Mouse (Mus musculus): ENCODE measurements at regions not wholly inside any gene's neighbourhood (a gene's known extent, or its start where the extent isn't known, plus 50 kb on each side); places are given as distances from the start of the nearest gene placed in this dataset.
"Not testable (repeated sequence)": the region's sequence is repeated elsewhere in the genome, so short reads cannot be mapped to it uniquely, and the experiment has no call there.

- DNase-seq (ENCODE audit: low read depth, low spot score): no peak
These were observed 181.8 kb downstream of the Nova1 start for GRCm38 (mm10) chr12:46636888-46637287.

DNA sequence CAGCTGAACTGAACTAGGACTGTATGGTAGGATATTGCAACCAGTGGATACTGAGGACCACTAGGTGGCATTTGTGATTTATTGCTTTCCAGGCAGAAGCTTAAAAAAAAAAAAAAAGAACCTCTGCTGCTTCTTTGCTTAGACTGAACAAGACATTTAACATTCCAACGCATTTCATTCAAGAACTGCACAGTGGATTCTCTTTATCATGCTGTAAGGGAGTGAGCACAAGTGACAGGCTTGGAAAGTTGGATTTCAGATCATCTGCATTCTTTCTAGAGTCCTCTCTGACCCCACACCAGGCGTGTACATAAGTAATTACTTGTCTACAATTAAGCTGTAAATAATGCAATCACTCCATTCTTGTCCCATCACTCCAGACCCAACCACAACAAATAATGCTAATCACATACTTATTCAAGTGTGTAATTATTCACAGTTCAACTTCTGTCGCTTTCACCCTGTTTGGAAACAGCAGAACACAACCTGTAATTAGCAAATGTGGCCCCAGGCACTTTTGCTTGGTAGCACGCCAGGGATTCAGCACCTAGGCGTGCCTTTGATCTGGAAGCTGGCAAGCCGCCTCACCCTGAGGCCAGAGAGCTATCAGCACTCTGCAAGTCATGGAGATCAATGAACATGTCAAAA is 183.5 kb downstream of the Nova1 start:
- DNase-seq (ENCODE audit: low read depth, low spot score): no peak

DNA sequence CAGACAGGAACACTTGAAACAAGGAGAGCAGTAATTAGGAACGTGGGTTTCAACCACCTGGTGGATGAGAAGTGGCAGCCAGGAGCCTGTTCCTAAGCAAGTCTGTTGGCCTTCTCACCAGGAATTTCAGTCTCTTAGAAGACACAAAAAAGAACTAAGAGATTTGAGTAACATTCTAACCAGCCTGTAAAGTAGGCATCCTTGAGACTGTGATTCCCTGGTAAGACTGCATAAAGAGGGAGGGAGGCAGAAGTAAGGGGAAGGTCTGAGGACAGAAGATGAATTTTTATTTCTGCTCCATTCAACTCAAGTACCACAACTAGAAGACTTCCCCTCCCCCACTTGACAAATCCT is 184.0 kb downstream of the Nova1 start:
- no peak for DNase-seq (ENCODE audit: low read depth, low spot score)

- DNase-seq (ENCODE audit: low read depth, low spot score): not testable (repeated sequence)
These were observed 186.3 kb downstream of the Nova1 start for GRCm38 (mm10) chr12:46632384-46632783.

DNA sequence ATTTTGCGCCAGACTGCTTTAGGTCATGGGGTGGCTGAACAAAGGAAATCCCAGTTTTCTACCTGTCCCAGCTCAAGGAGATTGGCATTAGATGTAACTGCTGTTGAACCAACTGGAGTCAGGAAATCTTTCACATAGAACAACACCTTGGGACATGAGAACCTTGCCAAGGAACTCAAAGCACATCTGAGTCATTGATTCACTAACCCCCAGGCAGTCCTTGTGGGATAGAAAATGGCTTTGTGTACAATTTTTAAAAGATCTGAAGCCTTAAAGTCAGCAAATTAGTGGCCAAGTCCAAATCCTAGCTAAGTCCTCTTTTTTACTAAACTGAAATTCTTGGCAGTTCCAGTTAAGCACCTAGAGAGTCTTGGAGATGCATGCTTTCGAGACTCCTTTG is 191.4 kb downstream of the Nova1 start:
- DNase-seq (ENCODE audit: low read depth, low spot score): no peak

DNA sequence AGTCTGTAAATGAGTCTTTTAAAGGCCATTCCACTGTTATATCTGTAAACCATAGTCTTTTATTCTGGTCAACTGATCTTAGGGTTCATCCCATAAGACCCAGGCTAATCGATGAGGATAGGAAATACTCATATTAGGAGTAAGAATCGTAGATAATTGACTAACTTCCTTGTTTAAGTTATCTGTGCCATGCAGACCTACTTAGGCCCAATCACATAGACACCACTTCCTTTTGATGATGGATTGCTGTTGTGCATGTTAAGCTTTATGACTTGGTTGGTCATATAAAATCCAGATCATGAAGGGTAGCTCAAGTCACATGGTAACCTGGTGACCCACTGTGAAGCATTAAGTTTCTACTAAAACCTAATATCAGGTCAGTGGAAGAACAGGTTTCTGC is 207.3 kb downstream of the Nova1 start:
- no peak for DNase-seq (ENCODE audit: low read depth, low spot score)

- DNase-seq (ENCODE audit: low read depth, low spot score): no peak
These were observed 209.0 kb downstream of the Nova1 start for GRCm38 (mm10) chr12:46609580-46610311.

- DNase-seq (ENCODE audit: low read depth, low spot score): no peak
These were observed 210.3 kb downstream of the Nova1 start for GRCm38 (mm10) chr12:46608290-46608910.

- DNase-seq (ENCODE audit: low read depth, low spot score): no peak
These were observed 221.5 kb downstream of the Nova1 start for GRCm38 (mm10) chr12:46597200-46597599.

GRCm38 (mm10) chr12:46568665-46569064 is 250.1 kb downstream of the Nova1 start:
- DNase-seq (ENCODE audit: low read depth, low spot score): no peak

GRCm38 (mm10) chr12:46566324-46566723 is 252.4 kb downstream of the Nova1 start:
- DNase-seq (ENCODE audit: low read depth, low spot score): no peak

DNA sequence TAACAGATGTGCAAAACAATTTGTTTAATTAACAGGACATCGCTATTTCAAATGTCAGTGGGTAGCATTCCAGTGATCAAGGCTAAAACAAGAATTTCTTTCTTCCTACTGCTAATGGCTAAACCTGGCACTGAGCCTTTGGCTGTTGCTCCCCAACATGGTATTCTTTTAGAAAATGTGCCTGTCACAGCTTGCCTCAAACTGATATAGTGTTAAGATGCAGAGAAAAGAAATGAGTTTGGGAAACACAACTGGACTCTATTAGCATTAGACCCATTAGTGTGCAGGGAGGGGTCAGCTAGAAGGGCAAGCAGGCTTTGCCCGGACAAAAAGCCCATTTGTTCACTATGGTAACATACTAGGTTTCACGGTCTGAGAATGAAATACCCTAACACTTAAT is 297.8 kb downstream of the Nova1 start:
- no peak for DNase-seq (ENCODE audit: low read depth, low spot score)

DNA sequence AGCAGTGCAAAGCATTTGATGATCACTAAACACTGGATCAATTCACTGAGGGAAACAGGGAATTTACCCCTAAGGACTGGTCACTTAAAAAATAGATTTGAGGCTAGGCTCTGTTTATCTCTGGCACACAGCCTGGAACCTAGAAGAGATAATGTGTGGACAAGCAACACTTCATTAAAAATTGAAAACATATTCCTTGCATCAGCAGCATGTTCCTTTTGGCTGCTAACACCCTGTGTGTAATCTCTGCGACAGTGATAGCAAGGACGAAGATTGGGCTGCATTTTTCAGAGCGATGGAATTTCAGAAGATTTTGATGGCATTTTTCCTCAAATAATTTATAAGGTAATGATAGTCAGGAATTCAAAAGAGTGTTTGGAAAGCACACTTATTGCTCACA is 310.9 kb downstream of the Nova1 start:
- DNase-seq (ENCODE audit: low read depth, low spot score): no peak

DNA sequence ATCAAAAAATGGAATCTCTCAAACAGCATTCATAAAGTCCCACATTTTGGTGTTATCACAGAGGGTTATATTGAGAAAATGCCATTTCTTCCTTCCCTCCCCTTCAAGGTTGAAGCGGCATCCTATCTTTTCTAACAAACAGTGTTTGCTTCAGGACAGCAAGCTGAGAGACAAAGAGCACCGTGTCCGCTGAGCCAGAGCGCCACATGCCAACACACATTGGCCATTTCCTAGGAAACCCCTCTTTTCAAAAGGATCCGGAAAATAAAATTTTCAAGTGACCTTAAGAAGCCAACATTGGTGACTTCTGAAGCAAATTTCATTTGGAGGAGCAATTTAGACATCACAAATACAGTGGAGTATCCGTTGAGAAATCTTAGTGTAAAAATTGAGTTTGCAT is 326.3 kb downstream of the Nova1 start:
- DNase-seq (ENCODE audit: low read depth, low spot score): no peak

DNA sequence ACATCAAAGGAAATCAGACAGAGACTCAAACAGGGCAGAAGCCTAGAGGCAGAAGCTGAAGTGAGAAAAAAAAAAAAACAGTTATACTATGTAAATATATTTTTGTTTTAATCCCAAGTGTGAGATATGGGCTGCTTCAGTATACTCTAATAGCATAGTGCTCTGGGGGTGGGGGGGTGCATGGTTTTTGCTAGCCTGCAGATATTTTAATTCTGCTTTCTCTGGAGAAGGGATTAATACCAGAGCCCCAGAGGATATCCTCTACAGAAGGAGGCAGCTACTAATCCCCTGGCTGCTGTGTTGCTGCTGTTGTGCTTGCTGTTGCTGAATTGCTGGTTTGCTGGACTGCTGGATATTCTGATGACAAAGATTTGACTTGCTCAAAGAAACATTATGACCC is 367.8 kb downstream of the Nova1 start:
- no peak for DNase-seq (ENCODE audit: low read depth, low spot score)

DNA sequence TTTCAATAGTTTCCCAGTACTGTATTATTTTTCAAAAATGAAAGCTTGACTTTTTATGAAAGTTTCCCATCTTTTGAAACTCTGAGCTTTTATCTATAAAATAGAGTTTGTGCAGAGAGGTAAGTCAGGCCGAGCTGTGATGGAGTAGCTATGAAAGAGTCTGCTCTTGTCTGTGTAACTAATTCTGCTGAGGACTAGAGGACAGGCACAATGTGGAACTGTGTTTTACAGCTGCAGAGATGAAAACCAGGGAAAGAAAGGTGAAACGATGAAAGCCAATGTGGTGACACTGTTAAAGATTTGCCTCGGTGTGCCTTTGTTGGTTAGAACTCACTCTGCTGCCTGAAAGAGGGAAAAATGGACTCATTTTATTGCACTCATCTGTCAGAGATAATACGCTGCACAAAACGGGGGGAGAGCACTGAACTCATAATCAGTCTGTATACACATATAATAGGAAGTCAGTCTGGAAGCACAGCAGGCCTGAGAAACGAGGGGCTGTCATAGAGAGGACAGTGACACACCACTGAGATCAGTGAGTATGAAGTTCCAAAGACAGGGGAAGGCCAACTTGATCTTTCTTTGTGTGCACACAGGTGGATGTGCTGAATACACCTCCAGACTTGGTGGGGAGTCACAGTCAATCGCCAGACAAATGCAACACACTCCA is 373.9 kb downstream of the Nova1 start:
- no peak for DNase-seq (ENCODE audit: low read depth, low spot score)

GRCm38 (mm10) chr12:46419591-46419990 is 399.1 kb downstream of the Nova1 start:
- DNase-seq (ENCODE audit: low read depth, low spot score): peak; percentile 2

- no peak for DNase-seq (ENCODE audit: low read depth, low spot score)
These were observed 399.7 kb downstream of the Nova1 start for GRCm38 (mm10) chr12:46418990-46419389.

DNA sequence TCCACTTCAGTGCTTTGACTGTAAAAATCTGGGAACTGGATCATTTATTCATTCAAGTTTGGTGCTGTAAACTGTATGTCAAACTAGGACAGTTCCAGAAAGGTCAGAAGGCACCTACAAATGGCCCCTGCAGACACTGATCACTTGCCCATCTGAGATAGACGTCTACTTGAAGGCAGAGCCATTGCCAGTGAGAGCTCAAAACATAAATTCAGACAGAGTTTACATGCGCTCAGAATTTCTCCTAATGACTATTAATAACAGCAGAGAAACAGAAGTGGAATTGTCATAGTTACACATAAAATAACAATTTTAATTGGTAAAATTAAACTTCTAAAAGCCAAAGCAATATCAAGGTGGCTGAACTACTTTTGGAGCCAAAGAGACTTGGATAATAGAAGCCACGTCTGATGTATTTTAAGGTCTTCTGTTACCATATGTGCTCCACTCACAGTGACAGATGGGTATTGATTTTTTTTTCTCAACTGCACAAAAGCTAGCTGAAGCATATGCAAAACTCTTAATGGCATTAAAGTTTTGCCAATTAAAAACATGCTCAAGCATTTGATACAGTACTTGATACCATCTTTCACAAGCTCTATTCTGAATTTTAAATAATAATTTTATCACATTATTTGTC is 401.8 kb downstream of the Nova1 start:
- DNase-seq (ENCODE audit: low read depth, low spot score): no peak

DNA sequence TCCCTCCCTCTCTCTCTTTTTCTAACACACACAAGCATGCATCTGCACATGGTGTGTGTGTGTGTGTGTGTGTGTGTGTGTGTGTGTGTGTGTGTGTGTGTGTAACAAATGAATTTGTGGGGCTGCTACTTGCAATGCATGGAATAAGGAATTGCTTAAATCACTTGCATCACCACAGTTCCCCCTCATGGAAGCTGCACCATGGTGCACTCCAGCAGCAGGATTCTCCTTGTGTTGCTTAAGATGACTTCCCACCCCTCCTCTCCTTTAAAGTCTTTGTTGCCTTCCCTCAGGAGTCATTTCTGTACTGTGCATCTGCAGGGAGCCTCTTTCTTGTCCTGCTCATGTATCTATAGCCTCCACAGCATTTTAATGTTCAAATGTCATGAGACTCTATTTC is 402.5 kb downstream of the Nova1 start:
- DNase-seq (ENCODE audit: low read depth, low spot score): no peak

GRCm38 (mm10) chr12:46405674-46406073 is 413.1 kb downstream of the Nova1 start:
- no peak for DNase-seq (ENCODE audit: low read depth, low spot score)

DNA sequence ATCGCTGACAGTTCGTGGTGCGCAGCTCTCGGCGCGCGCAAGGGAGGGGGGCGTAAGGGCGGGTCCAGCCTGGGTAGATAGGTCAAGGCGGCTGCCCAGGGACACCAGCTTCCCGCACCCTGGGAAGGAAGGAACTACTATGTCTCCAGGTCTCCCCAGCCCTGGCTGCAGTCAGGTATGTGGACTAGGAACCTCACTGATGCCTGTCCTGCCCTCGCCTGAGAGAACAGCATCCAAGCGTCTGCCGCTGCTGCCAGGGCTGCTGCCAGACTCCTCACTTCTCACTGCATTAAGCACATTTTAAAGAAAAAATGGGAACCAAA is 419.1 kb downstream of the Nova1 start:
- DNase-seq (ENCODE audit: low read depth, low spot score): no peak

All from c-Kit-negative CD71-positive TER-119-positive erythroid progenitor cells, embryonic 14.5 days (primary cell).